Mouse (Mus musculus) neural tube, embryonic 11.5 days (tissue): ENCODE measurements around the gene Pou2af1. TPM values are rescaled to one million over a fixed set of nuclear protein-coding genes. Genes with fewer than 3 reads are reported as not detected.

ENCODE experiments used
- ATAC-seq: fragments of 200-750 bp; cut with Nextera tagmentation; 2 replicates; pipeline ENCODE4 v1.8.0; 2017; ENCODE audit warnings: moderate number of reproducible peaks, mild to moderate bottlenecking, moderate TSS enrichment, moderate library complexity; ENCODE audit not compliant: insufficient read depth, low FRiP score, low TSS enrichment
- DNase-seq: peaks from one replicate; pipeline ENCODE4 v3.0.0-alpha.2; 2015; ENCODE audit warnings: low spot score
- H3K27ac ChIP-seq: fragments of 300-500 bp; sonication (generic); 2 replicates; pipeline ENCODE4 v1.5.1; 2014; ENCODE audit warnings: low read depth, mild to moderate bottlenecking, low read length
- H3K27me3 ChIP-seq: fragments of 300-500 bp; sonication (generic); 2 replicates; pipeline ENCODE4 v1.6.1; 2014; ENCODE audit warnings: mild to moderate bottlenecking, low read length, mixed read lengths; ENCODE audit not compliant: control insufficient read depth, insufficient read depth
- H3K36me3 ChIP-seq: fragments of 300-500 bp; sonication (generic); 2 replicates; pipeline ENCODE4 v1.6.1; 2014; ENCODE audit warnings: mild to moderate bottlenecking, low read length, moderate library complexity, mixed read lengths; ENCODE audit not compliant: control insufficient read depth, insufficient read depth
- H3K4me1 ChIP-seq: fragments of 300-500 bp; sonication (generic); 2 replicates; pipeline ENCODE4 v1.6.1; 2014; ENCODE audit warnings: low read length, mixed read lengths; ENCODE audit not compliant: control insufficient read depth, insufficient read depth
- H3K4me2 ChIP-seq: fragments of 300-500 bp; sonication (generic); 2 replicates; pipeline ENCODE4 v1.6.1; 2014; ENCODE audit warnings: low read depth, mild to moderate bottlenecking, moderate library complexity
- H3K4me3 ChIP-seq: fragments of 300-500 bp; sonication (generic); 2 replicates; pipeline ENCODE4 v1.5.1; 2014; ENCODE audit warnings: low read depth, low read length
- H3K9ac ChIP-seq: fragments of 300-500 bp; sonication (generic); 2 replicates; pipeline ENCODE4 v1.6.1; 2014; ENCODE audit warnings: mild to moderate bottlenecking, low read length
- H3K9me3 ChIP-seq: fragments of 300-500 bp; sonication (generic); 2 replicates; pipeline ENCODE4 v1.6.1; 2016; ENCODE audit warnings: low read length; ENCODE audit not compliant: control insufficient read depth
- WGBS: fragments of 180-500 bp; shearing (Covaris S2); extraction: QIAGEN DNeasy Blood & Tissue Kit; methylation state at CpG from one replicate; pipeline ENCODE4 v1.1.7; 2014; 5-methylcytosine and 5-hydroxymethylcytosine counted together
- polyA plus RNA-seq: library from polyadenylated mRNA; unstranded; fragments of >200 nt; fragmentation: Nextera tagmentation; extraction: Ambion mirVana; gene quantifications from 2 replicates; pipeline ENCODE4 v1.2.1, GENCODE M21; 2014

Pou2af1 gene
- polyA plus RNA-seq, 1 experiment from 2014 or later = not detected

DNA sequence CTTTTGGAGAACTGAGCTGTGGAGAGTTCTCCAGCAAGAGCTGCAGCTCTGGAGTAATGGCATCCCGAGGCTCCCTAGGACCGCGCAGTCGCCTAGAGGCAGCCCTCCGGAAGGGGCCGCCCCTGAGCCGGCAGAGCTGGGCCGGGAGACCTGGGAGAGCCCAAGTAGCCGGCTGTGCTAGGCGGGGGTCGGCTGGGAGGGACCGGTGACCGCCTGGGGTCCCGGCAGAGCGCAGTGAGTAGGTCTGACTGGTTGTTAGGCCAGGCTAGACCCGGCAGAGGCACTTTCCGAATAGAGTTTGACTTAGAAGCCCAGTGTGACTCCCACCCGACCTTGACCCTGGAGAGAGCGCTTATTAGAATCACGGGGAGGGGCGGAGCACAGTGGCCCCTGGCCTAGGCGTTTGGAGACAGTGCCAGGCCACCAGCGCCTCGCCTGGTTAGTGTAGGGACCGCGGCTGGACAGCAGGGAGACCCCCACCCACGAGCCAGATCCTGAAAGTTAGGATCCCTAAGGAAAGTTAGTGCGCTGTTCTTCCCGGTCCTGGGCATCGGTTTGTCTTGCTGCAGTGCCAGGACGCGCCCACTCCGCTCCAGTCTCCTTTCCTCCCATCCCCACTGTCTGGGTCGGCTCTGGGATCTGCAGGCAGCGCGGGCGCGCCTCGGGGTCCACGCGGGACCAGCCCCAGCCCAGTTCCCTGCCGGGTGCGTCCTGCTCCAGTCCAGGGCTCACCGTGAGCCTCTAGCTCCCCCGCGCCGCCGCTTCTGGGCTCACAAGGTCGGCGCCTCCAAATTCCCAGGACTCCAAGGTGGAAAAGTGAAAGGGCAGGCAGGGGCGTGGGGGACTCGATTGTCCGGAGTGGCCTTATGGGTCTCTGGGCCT, 65.2 kb downstream of the Pou2af1 start, which contains the start of gene Colca2:
Gene Colca2, minus strand, starts transcription at position 70 of the 882 bp plus-strand sequence.
- peak within 1 kb of the TSS; percentile 72 for H3K9ac ChIP-seq
- H3K27ac ChIP-seq = no peak within 1 kb of the TSS
- H3K36me3 ChIP-seq = no peaks in the 10 kb centered on the region
- WGBS = under 1% methylated on average over 52 of the region's 53 CpGs
- H3K27me3 ChIP-seq = peaks cover 10% of the 10 kb centered on the region; the same call in 1 of the 2 replicates
- peak; percentile 88 for DNase-seq
- peak; percentile 97 for ATAC-seq
- H3K4me1 ChIP-seq = no peaks in the 10 kb centered on the region
- H3K4me3 ChIP-seq = peak within 1 kb of the TSS; percentile 51
- H3K4me2 ChIP-seq = peak within 1 kb of the TSS; percentile 95
- no peaks in the 10 kb centered on the region for H3K9me3 ChIP-seq

DNA sequence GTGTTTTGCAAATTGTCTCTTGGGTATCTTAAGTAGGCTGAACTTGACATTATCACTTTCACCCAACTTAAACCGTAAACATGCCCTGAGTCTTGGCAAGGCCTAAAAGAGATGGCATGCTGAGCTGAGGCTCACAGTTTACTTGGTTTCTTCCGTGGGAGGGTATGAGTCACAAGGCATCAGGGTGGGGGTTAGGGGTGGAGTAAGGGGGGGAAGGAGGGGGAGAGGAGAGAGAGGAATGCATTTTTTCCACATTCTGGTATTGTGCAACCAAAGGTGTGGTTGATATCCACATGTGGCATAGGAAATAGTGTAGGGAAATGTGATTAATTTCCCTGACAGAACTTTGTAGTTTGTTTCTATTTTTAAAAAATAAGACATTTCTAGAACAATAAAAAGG, 72.6 kb downstream of the Pou2af1 start:
- 61% methylated on average over 2 of the region's 2 CpGs for WGBS
- H3K27ac ChIP-seq = no peak overlapping the region
- H3K4me3 ChIP-seq = no peak overlapping the region
- DNase-seq (no peak), ATAC-seq (no peak)
- H3K4me1 ChIP-seq = no peaks in the 10 kb centered on the region
- no peaks in the 10 kb centered on the region for H3K36me3 ChIP-seq
- no peak overlapping the region for H3K4me2 ChIP-seq
- H3K27me3 ChIP-seq = no peaks in the 10 kb centered on the region
- H3K9ac ChIP-seq = no peak overlapping the region
- H3K9me3 ChIP-seq = no peaks in the 10 kb centered on the region

Other genes with a start within 250 kb of the Pou2af1 start
- gene Sik2, start 204.6 kb upstream of the Pou2af1 start, polyA plus RNA-seq = 12.4 and 15.3 TPM in 2 replicates
- not detected in 2 replicates for gene Btg4, start 152.8 kb upstream of the Pou2af1 start, polyA plus RNA-seq
- gene Layn, start 136.6 kb upstream of the Pou2af1 start, polyA plus RNA-seq = 0.88 and 1.2 TPM in 2 replicates
- not detected in 2 replicates for gene 4833427G06Rik, start 111.6 kb upstream of the Pou2af1 start, polyA plus RNA-seq
- gene Gm32742, start 48.2 kb upstream of the Pou2af1 start, polyA plus RNA-seq = not detected in 2 replicates
- gene Colca2, start 64.9 kb downstream of the Pou2af1 start, polyA plus RNA-seq = 1.1 and 2.0 TPM in 2 replicates
- gene 1810046K07Rik, start 115.2 kb downstream of the Pou2af1 start, polyA plus RNA-seq = not detected in 2 replicates